Mouse (Mus musculus) heart, adult 2 months (tissue): ENCODE measurements around the gene Arhgap1.

ENCODE experiments used
- CTCF ChIP-seq: fragments of 200-600 bp; IDR thresholded peaks from 2 replicates; pipeline ENCODE4 v1.8.1; 2022; ENCODE audit warnings: antibody characterized with exemption, mild to moderate bottlenecking, moderate library complexity
- EP300 ChIP-seq: fragments of 200-500 bp; IDR thresholded peaks from 2 replicates; pipeline ENCODE4 v1.6.1; 2011; ENCODE audit warnings: low read depth, low read length, control low read depth; ENCODE audit not compliant: insufficient read depth
- POLR2A ChIP-seq: fragments of 200-500 bp; IDR thresholded peaks from 2 replicates; pipeline ENCODE4 v1.6.1; 2011; ENCODE audit warnings: mild to moderate bottlenecking, low read depth, low read length, control low read depth; ENCODE audit not compliant: insufficient read depth

DNA sequence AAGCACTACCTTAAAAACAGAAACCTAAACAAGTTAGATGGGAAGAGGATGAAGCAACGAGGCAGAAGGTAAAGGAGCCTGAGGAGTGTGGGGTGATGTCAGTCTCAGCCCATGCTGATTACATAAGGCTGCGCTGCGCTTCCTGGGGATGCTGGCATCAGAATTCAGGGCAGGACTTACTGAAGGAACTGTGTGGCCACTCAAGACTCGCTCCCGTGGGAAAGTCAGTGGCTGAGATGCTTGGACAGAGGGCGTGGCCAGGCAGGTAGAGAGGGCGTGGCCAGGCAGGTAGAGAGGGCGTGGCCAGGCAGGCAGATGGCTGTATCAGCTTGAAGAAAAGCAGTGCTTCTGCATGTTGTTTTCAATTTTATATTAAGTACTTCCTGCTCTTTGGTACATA lies 34.3 kb downstream of the Arhgap1 start:
- TF ChIP-seq POLR2A (no peak), CTCF (no peak), EP300 (no peak)
